Mouse (Mus musculus) bone marrow, adult 2 months (tissue): Measurements from ENCODE around the gene Dxo. TPM values are rescaled to one million over a fixed set of nuclear protein-coding genes. Genes with fewer than 3 reads are reported as not detected.

Experiments
- H3K27ac ChIP-seq: fragments of 200-500 bp; 2 replicates; pipeline ENCODE4 v1.5.1; 2012; ENCODE audit warnings: low read depth, mild to moderate bottlenecking, control low read depth, inconsistent platforms, low read length; ENCODE audit not compliant: control insufficient read depth, poor library complexity, insufficient read depth
- H3K4me1 ChIP-seq: fragments of 200-500 bp; 2 replicates; pipeline ENCODE4 v1.6.1; 2011; ENCODE audit warnings: low read length; ENCODE audit not compliant: control insufficient read depth, insufficient read depth
- H3K4me3 ChIP-seq: fragments of 200-500 bp; replicated peaks from 2 replicates; pipeline ENCODE3; 2011; ENCODE audit warnings: mild to moderate bottlenecking, low read depth, low read length, control low read depth; ENCODE audit not compliant: control insufficient read depth
- CTCF ChIP-seq: fragments of 200-500 bp; IDR thresholded peaks from 2 replicates; pipeline ENCODE4 v1.5.1; 2011; ENCODE audit warnings: low read length, control low read depth; ENCODE audit not compliant: control insufficient read depth, insufficient read depth
- POLR2A ChIP-seq: fragments of 200-500 bp; IDR thresholded peaks from 2 replicates; pipeline ENCODE4 v1.6.1; 2011; ENCODE audit warnings: low read depth, mild to moderate bottlenecking, control low read depth, low read length, borderline replicate concordance; ENCODE audit not compliant: control insufficient read depth
- WGBS: fragments of 180-500 bp; shearing (Covaris S2); methylation state at CpG from one replicate; pipeline ENCODE4 v1.1.7; 2018; 5-methylcytosine and 5-hydroxymethylcytosine counted together
- polyA plus RNA-seq: library from polyadenylated mRNA; stranded (reverse); fragments of >200 nt; gene quantifications from 2 replicates; pipeline ENCODE4 v1.2.4, GENCODE M21; 2011; ENCODE audit warnings: low replicate concordance; ENCODE audit not compliant: missing spikeins, insufficient read depth, insufficient read length

Dxo gene
- polyA plus RNA-seq, 1 experiment, result 73.3 TPM

GRCm38 (mm10) chr17:34862416-34863081, 25.7 kb downstream of the Dxo start, which contains the start of gene Cfb:
TSS of gene Cfb (minus strand) at chr17:34862518.
- no peak for TF ChIP-seq POLR2A
- no peak for TF ChIP-seq CTCF
- WGBS, result 43% methylated on average over 8 of the region's 8 CpGs
- H3K4me3 ChIP-seq, result no peak within 1 kb of the TSS

DNA sequence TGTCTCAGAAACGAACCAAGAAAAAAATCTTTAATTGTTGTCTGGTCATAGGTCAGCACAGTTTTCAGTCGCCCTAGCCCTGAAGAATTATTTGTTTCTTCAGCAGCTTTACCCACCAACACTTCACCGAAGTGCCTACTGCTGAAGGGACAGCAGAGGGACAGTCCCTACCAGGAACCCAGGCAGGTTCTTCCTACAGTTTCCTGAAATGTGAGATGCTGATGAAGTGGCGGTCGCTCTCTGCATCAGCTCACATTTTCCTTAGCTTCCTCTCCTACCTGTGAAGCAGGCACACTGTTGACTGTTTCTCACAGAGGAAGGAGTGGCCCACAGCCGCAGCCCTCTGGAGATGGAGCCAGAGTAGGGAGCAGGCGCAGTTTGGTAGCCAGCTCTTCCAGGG, 29.2 kb downstream of the Dxo start:
- H3K4me1 ChIP-seq, result no peaks in the 10 kb centered on the region
- WGBS, result 54% methylated on average over 7 of the region's 7 CpGs
- no peak overlapping the region for H3K4me3 ChIP-seq
- H3K27ac ChIP-seq, result no peak overlapping the region
- TF ChIP-seq POLR2A (no peak), CTCF (no peak)

More at GRCm38 (mm10) chr17:34862416-34863081, 25.7 kb downstream of the Dxo start, which contains the start of gene Cfb:
- no peak within 1 kb of the TSS for H3K27ac ChIP-seq
- no peaks in the 10 kb centered on the region for H3K4me1 ChIP-seq

- no peak overlapping the region for H3K27ac ChIP-seq
- TF ChIP-seq POLR2A (no peak), CTCF (no peak)
- no peaks in the 10 kb centered on the region for H3K4me1 ChIP-seq
- 84% methylated on average over 6 of the region's 6 CpGs for WGBS
- H3K4me3 ChIP-seq, result no peak overlapping the region
These were observed 37.5 kb downstream of the Dxo start for GRCm38 (mm10) chr17:34874321-34874720.

DNA sequence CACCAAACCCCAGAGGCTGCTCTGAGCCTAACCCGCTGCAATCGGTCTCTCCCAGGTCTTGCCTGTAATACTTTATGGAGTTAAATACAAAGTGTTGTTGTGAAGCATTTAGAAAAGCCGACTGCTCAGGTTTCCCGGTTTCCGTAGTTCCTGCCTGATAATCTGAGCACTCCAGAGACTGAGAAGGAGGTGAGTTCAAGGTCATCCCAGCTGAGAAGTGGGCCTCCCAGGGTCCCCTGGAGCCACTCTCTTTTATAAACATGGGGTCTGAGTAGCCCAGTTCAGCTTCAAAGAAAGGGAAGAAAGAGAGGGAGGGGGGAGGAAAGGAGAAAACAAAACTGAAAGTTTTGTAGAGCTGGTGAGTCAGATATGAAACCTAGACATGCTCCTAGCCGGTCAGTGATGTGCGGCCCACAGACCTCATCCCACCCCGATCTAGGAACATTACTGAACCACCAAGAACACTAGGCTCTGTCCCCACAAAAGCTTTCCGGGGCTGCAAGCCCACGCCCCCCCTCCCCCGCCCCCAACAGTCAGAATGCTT, 42.6 kb downstream of the Dxo start, which contains the start of gene Zbtb12:
Zbtb12 (plus strand) TSS at position 148 of the 544 bp plus-strand sequence.
- no peak within 1 kb of the TSS for H3K27ac ChIP-seq
- H3K4me3 ChIP-seq, result no peak within 1 kb of the TSS
- TF ChIP-seq CTCF (no peak), POLR2A (no peak)

GRCm38 (mm10) chr17:34881166-34881565, 44.3 kb downstream of the Dxo start:
- Histone ChIP-seq H3K27ac (no peak overlapping the region), H3K4me3 (no peak overlapping the region), H3K4me1 (no peaks in the 10 kb centered on the region; the same call in 1 of the 2 replicates)
- TF ChIP-seq POLR2A (no peak), CTCF (no peak)

More for the DNA sequence above, 42.6 kb downstream of the Dxo start, which contains the start of gene Zbtb12:
- 36% methylated on average over 11 of the region's 11 CpGs for WGBS
- no peaks in the 10 kb centered on the region; the same call in 1 of the 2 replicates for H3K4me1 ChIP-seq

DNA sequence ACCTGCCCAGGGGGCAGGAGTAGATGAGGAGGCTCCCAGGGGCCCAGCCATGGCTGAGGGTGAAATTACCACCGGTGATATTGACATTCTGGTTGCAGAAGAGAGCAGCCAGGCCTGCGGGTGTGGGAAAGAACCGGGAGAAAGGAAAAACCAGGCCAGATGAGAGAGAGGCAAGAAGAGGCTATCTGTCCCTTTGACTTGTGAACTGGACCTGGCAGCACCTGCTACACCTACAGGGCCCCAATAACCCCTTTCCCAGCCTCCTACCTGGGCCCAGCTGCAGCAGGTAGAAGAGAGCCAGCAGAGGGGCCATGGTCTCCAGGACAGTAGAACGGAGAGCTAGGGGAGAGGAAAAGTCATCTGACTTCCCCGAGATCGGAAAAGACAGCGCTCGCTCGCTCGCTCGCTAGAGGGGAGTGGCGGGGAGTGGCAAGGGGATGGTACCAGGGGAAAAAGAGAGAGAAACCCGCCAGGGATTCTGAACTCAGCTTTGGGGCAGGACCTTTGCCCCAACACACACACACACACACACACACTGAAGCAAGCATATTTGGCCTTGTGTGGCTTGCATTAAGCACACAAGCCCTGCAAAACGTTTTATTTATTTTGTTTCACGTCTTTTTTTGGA, 45.0 kb downstream of the Dxo start, which contains the start of gene Gm20547:
Gm20547 (minus strand) TSS at position 360 of the 628 bp plus-strand sequence.
- H3K4me3 ChIP-seq, result no peak within 1 kb of the TSS
- WGBS, result 86% methylated on average over 15 of the region's 15 CpGs
- H3K4me1 ChIP-seq, result no peaks in the 10 kb centered on the region; the same call in 1 of the 2 replicates
- H3K27ac ChIP-seq, result no peak within 1 kb of the TSS
- no peak for TF ChIP-seq POLR2A
- no peak for TF ChIP-seq CTCF

DNA sequence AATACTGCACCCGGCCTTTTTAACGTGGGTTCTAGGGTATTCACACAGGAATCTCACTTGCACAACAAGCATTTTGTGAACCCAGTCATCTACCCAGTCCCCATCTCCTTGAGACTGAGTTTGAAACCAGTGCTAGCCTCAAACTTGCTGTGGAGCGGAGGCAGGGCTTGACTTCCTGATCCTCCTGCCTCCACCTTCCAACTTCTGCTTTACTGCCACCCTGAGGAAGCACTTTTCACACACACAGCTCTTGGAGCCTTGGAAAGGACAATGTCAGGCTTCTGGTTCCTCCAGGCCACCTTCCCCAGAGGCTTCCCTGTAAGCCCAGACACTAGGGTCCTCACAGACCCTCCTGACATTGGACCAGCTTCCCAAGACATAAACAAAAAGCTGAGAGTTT, 46.5 kb downstream of the Dxo start:
- Histone ChIP-seq H3K4me3 (no peak overlapping the region), H3K4me1 (peaks cover 2% of the 10 kb centered on the region), H3K27ac (no peak overlapping the region)
- no peak for TF ChIP-seq CTCF
- TF ChIP-seq POLR2A, result no peak
- 37% methylated on average over 3 of the region's 3 CpGs for WGBS

GRCm38 (mm10) chr17:34884704-34885103, 47.9 kb downstream of the Dxo start:
- WGBS, result 70% methylated on average over 6 of the region's 6 CpGs
- no peak overlapping the region for H3K27ac ChIP-seq
- TF ChIP-seq POLR2A (no peak), CTCF (no peak)
- peaks cover 2% of the 10 kb centered on the region for H3K4me1 ChIP-seq
- H3K4me3 ChIP-seq, result no peak overlapping the region
